Mouse (Mus musculus) ES-Bruce4 (cell line): Measurements from ENCODE around the gene Abca8a.

Experiments used
- CTCF ChIP-seq: IDR thresholded peaks from one replicate; pipeline ENCODE4 v1.8.1; 2011; ENCODE audit warnings: low read depth, low read length
- POLR2A ChIP-seq: IDR thresholded peaks from one replicate; pipeline ENCODE4 v1.8.1; 2011; ENCODE audit warnings: low read length; ENCODE audit not compliant: insufficient read depth

GRCm38 (mm10) chr11:109991270-109991669 is 104.5 kb downstream of the Abca8a start:
- TF ChIP-seq POLR2A (no peak), CTCF (no peak)
